Mouse (Mus musculus) urinary bladder, postnatal 10 days (tissue): ENCODE measurements around the gene Olfr703.

Experiments
- DNase-seq: peaks from one replicate; pipeline ENCODE4 v3.0.0; 2022; ENCODE audit warnings: low spot score

Olfr703 gene

DNA sequence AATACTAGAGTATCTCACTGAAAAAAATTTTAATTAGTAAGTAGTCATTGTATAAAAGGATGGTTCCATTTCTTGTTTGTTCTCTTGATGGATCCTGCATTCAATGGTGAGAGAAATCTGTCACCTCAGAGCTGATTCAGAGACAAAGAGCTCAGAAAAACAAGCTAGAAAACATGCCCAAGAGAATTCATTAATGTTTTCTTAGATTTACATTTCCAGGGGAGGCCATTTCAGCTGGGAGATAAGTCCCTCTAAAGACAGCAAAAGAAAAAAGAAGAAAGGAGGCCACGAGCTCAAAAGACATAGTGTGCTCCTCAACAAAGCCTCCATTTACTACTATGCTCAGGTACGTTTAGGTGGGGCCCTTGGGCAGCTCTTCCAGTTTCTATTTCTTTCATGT, at the start of gene Olfr703:
Olfr703 (plus strand) TSS at position 301 of the 400 bp plus-strand sequence.
- DNase-seq = no peak

DNA sequence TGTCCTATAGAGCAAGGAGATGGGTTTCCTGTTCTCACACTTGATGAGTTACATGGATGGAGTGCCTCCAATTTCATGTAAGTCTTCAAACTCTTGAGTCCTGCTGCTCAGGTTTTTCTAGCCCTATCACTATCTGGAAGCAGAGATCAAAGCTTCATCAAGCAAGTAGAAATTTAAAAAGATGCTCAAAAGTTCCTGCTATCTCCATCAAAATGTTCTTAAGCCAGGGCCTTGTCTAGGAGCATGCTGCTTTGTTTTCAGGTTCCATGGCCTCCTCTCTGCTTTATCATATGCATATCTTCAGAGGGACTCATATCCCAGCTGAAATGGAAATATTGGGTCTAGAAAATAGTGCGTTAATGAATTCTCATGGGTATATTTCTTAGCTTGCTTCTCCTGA, 34.4 kb upstream of the Olfr703 start, which contains the start of gene Olfr700:
Olfr700 (minus strand) TSS at position 101 of the 400 bp plus-strand sequence.
- no peak for DNase-seq

DNA sequence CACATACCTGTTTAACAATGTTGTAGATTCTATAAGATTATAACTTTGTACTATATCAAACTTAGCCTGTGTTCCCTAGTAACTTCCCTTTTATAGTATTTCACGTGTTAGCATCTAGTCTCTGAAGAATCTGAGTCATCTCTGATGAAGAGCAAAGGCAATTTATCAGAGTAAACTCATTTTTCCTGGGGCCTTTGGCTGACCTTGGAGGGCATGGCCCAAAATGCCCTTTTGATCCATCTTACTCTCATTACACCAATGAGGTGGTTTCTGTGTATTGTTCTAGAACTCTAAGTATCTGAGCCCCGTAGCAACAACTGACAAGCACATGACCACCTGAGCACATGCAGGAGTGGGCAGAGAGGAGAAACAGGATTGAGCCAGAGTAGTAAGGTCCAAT, 29.3 kb upstream of the Olfr703 start, which contains the start of gene Olfr701:
Olfr701 (plus strand) TSS at position 301 of the 400 bp plus-strand sequence.
- DNase-seq = no peak

DNA sequence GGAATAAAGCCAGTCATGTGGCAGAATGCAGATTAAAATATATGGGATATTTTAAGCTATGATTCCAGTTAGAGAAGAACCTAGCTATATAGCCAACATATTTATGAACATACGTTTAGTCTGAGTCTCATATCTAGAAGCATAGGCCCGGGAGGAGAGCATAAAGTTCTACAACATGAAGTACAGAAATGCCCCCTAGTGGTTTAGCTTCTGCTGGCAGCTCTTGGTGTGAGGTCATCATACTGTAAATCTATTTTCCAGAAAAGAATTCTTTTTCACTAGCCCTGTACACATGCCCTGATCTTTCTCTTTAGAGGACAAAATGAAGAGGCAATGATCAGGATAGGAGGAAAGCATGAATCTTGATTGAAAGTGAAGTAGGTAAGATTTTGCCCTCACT, 27.4 kb upstream of the Olfr703 start:
- DNase-seq = no peak

DNA sequence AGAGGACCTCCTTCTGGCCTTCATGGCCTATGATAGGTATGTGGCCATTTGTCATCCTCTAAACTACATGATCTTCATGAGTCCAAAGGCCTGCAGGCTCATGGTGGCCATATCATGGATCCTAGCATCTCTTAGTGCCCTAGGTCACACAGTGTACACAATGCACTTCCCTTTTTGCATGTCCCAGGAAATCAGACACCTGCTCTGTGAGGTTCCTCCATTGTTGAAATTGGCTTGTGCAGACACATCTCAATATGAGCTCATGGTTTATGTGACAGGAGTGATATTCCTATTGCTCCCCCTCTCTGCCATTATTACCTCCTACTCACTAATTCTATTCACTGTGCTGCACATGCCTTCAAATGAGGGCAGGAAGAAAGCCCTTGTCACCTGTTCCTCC, 24.7 kb upstream of the Olfr703 start:
- DNase-seq = no peak

DNA sequence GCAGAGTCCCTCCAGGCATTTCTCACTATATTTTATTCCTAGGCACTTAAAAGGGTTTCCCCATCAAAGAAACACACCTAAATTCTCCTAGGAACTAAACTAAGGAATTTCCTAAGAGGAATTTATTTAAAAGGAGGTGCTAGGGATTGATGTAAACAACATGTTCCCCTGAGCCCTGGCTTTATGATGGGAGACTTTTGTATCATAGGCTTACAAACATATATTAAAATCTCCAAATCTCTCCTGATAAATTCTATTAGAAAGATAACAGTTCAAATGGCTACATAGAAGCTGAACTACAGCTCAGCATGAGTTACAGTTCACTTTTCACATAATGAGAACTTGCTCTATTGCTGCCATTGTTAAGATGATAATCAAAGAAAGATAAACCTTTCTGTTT, 9.4 kb upstream of the Olfr703 start, which contains the start of gene Olfr702:
Olfr702 (minus strand) TSS at position 101 of the 400 bp plus-strand sequence.
- DNase-seq = no peak

DNA sequence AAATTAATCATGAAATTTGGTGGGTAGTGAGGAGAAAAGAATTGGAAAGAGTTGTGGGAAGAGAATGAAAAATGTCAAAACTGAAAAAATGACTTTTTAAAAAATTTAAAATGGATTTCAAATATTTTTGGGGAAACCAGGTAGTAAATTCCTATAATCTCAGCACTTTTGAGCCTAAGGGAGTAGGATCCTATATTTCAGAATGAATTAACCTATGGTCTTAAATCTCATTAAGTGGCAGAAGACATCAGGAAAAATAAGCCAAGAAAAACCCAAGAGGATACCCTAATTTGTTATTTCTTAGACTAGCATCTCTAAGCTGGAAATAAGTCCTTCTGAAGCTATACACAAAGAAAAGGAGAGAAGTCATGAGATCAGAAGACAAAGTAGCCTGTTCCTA, 19.7 kb downstream of the Olfr703 start, which contains the start of gene Olfr704:
Olfr704 (plus strand) TSS at position 301 of the 400 bp plus-strand sequence.
- DNase-seq = no peak

DNA sequence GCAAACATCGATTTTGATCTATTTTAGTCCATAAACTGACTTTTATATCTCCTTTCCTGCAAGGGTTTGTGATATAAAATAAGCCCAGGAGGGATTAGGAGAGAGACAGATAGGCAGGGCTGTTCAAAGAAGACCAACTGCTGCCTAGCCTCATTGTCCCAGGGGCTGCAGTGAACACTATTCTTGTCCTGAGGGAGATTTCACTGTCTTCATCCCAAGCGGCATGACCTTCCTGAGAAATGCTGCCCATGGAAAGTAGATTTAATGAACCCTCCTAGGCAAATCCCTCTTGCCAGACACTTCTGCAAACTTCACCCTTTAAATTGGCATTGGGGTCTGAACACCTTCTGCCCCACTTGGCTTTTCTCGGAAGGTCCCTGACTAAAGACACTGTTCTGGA, 33.6 kb downstream of the Olfr703 start, which contains the start of gene Olfr705:
Olfr705 (minus strand) TSS at position 101 of the 400 bp plus-strand sequence.
- DNase-seq = no peak

DNA sequence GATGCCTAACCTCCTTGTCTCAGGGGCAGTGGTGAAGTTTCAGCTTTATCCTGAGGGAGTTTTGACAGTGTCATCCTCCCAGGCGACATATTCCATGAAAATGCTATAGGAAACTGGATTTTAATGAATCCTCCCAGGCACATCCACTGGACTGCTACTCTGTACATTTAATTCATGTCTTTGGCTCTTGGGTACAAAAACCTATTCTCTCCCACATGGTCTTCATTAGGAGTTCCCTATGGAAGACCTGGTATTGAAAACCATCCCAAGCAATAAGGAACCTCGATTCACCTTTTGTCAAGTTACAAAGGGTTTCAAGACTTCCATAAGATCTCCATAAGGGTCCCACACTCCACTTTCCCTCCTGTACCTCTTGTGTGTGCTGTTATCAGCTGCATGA, 44.9 kb downstream of the Olfr703 start, which contains the start of gene Olfr706:
Olfr706 (minus strand) TSS at position 101 of the 400 bp plus-strand sequence.
- no peak for DNase-seq
